ENCODE assay signal across 27 mouse cellular contexts in the genomic region with DNA sequence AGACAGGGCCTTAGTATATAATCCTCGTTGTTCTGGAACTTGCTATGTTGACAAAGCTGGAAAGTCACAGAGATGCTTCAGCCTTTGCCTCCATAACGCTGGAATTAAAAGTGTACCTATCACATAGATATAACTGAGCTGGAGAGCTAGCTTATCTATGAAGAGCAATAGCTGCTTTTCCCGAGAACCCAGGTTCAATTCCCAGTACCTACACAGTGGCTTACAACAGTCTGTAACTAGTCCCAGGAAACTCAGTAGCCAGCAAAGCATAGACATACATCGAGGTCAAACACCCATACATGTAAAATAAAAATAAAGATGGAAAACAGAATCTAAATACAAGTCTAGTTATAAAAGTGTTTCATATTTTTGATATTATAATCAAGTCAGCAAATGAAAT. TPM values are rescaled to one million over a fixed set of nuclear protein-coding genes. Genes with fewer than 3 reads are reported as not detected.
"Had no signal": no experiment of that assay in that cellular context is flagged by ENCODE, and none has a peak within 500 bp of the region (broad histone marks: within the 10 kb centered on the region; RNA-seq: fewer than 3 reads in every experiment).

No protein-coding gene starts in this region.

- H3K4me2 ChIP-seq: heart, embryonic 12.5 days; hindbrain, embryonic 12.5 days; hindbrain, embryonic 14.5 days; intestine, embryonic 15.5 days; limb, embryonic 12.5 days had no signal

- H3K9me3 ChIP-seq: heart, embryonic 12.5 days; hindbrain, embryonic 10.5 days; hindbrain, embryonic 12.5 days; intestine, embryonic 15.5 days; limb, embryonic 10.5 days; limb, embryonic 12.5 days had no signal

- H3K4me1 ChIP-seq: hindbrain, embryonic 12.5 days; intestine, embryonic 15.5 days; limb, embryonic 12.5 days had no signal

- H3K27ac ChIP-seq: gastrocnemius, adult 2 months; heart, adult 2 months; hindbrain, embryonic 10.5 days; hindbrain, embryonic 12.5 days; hindbrain, embryonic 14.5 days; intestine, embryonic 15.5 days; layer of hippocampus, adult 2 months; left cerebral cortex, adult 2 months; limb, embryonic 10.5 days; limb, embryonic 12.5 days had no signal

- ATAC-seq: hindbrain, embryonic 16.5 days; intestine, embryonic 15.5 days; intestine, postnatal 0 days had no signal

- H3K27me3 ChIP-seq: heart, embryonic 12.5 days; hindbrain, embryonic 12.5 days; intestine, embryonic 15.5 days; limb, embryonic 12.5 days had no signal

- H3K4me3 ChIP-seq: gastrocnemius, adult 2 months; heart, adult 2 months; heart, embryonic 12.5 days; hindbrain, embryonic 10.5 days; hindbrain, embryonic 12.5 days; intestine, embryonic 15.5 days; layer of hippocampus, adult 2 months; left cerebral cortex, adult 2 months; limb, embryonic 10.5 days; limb, embryonic 12.5 days had no signal

- H3K9ac ChIP-seq: heart, embryonic 12.5 days; hindbrain, embryonic 12.5 days; hindbrain, embryonic 14.5 days; intestine, embryonic 15.5 days; limb, embryonic 12.5 days had no signal

- H3K36me3 ChIP-seq: heart, embryonic 12.5 days; hindbrain, embryonic 10.5 days; hindbrain, embryonic 12.5 days; intestine, embryonic 15.5 days; limb, embryonic 10.5 days; limb, embryonic 12.5 days had no signal

- DNase-seq: gastrocnemius, adult 2 months; gastrocnemius, postnatal 10 days; gastrocnemius, postnatal 25 days; heart, adult 2 months; heart, postnatal 10 days; heart, postnatal 4 days; kidney, adult 18-20 months; kidney, adult 8-10 months; kidney, postnatal 10 days; kidney, postnatal 25 days; kidney, postnatal 4 days had no signal

RNA-seq across cellular contexts. Expression of gene Fam71b, which starts 2.1 kb away (rescaled TPM):
- polyA plus RNA-seq: frontal cortex, adult 2 months; heart, embryonic 12.5 days; heart, embryonic 14.5 days; hindbrain, embryonic 10.5 days; hindbrain, embryonic 12.5 days; hindbrain, embryonic 14.5 days; hindbrain, embryonic 16.5 days; intestine, embryonic 15.5 days; intestine, postnatal 0 days; kidney, embryonic 14.5 days; kidney, embryonic 16.5 days; limb, embryonic 10.5 days; limb, embryonic 12.5 days; limb, embryonic 14.5 days had no signal

RNA-seq across cellular contexts. Expression of gene Itk, which starts 9.2 kb away (rescaled TPM):
- polyA plus RNA-seq: heart, embryonic 12.5 days; heart, embryonic 14.5 days; hindbrain, embryonic 10.5 days; hindbrain, embryonic 12.5 days; hindbrain, embryonic 16.5 days; limb, embryonic 10.5 days; limb, embryonic 12.5 days had no signal

RNA-seq across cellular contexts. Expression of gene Havcr2, which starts 56.3 kb away (rescaled TPM):
- polyA plus RNA-seq: limb, embryonic 12.5 days had no signal
